Comparison of ENCODE assay signal across 9 mouse cellular contexts in genomic region chr2:180027768-180028167, GRCm38 (mm10). TPM values are rescaled to one million over a fixed set of nuclear protein-coding genes. Genes with fewer than 3 reads are reported as not detected.
DNase-seq lines count a peak whose midpoint lies in the region; ATAC-seq lines count a peak whose summit lies in the region.
"Had no signal": no experiment of that assay in that cellular context is flagged by ENCODE, and none has a peak within 500 bp of the region (broad histone marks: within the 10 kb centered on the region; RNA-seq: fewer than 3 reads in every experiment).

No protein-coding gene starts in this region.

- peak overlapping the region; percentile 96; the same call in 1 of the 2 replicates for H3K9ac ChIP-seq in heart, embryonic 14.5 days (ENCODE audit: low read length)
- peak overlapping the region; percentile 98 for H3K9ac ChIP-seq in forebrain, embryonic 14.5 days (ENCODE audit: low read length)

- WGBS in heart, embryonic 14.5 days = 56% methylated on average over 9 of the region's 9 CpGs
- 76% methylated on average over 9 of the region's 9 CpGs for WGBS in heart, embryonic 10.5 days
- WGBS in forebrain, embryonic 14.5 days = 73% methylated on average over 9 of the region's 9 CpGs
- WGBS in midbrain, embryonic 10.5 days = 88% methylated on average over 9 of the region's 9 CpGs

- DNase-seq in heart, embryonic 10.5 days (ENCODE audit: low spot score) = no peak
- DNase-seq in brain, adult 2 months (ENCODE audit: low read depth, low spot score) = peak; percentile 33
- DNase-seq in forebrain, embryonic 14.5 days (ENCODE audit: low spot score) = no peak
- DNase-seq in midbrain, embryonic 10.5 days (ENCODE audit: low spot score) = no peak
- DNase-seq in testis, postnatal 10 days (ENCODE audit: low spot score) = no peak
- no peak for DNase-seq in adrenal gland, adult 2 months
- DNase-seq: kidney, adult 11 months had no signal

- H3K36me3 ChIP-seq in heart, embryonic 14.5 days (ENCODE audit: control insufficient read depth, insufficient read depth, low read length) = peaks cover 57% of the 10 kb centered on the region
- peaks cover 57% of the 10 kb centered on the region for H3K36me3 ChIP-seq in heart, embryonic 10.5 days
- peaks cover 62% of the 10 kb centered on the region for H3K36me3 ChIP-seq in forebrain, embryonic 14.5 days (ENCODE audit: control insufficient read depth, insufficient read depth, low read length)
- H3K36me3 ChIP-seq in midbrain, embryonic 10.5 days = peaks cover 63% of the 10 kb centered on the region

- H3K27ac ChIP-seq in heart, embryonic 14.5 days (replicated peaks in 1 of 2; ENCODE audit: control insufficient read depth in 1 of 2, insufficient read depth in 1 of 2, low read depth in 2 of 2, low read length in 2 of 2) = no peak overlapping the region
- no peak overlapping the region for H3K27ac ChIP-seq in heart, embryonic 10.5 days
- H3K27ac ChIP-seq in forebrain, embryonic 14.5 days (ENCODE audit: low read depth, low read length) = no peak overlapping the region
- H3K27ac ChIP-seq in midbrain, embryonic 10.5 days (replicated peaks) = no peak overlapping the region

- no peak for ATAC-seq in heart, embryonic 14.5 days (ENCODE audit: insufficient number of reproducible peaks, insufficient read depth, low FRiP score, low read depth)
- no peak for ATAC-seq in forebrain, embryonic 14.5 days
- no peak for ATAC-seq in monocyte, adult 5-6 weeks (replicated peaks; ENCODE audit: insufficient number of reproducible peaks, low FRiP score, low TSS enrichment, poor library complexity, severe bottlenecking)

- H3K9me3 ChIP-seq in heart, embryonic 14.5 days (ENCODE audit: control insufficient read depth, low read length) = no peaks in the 10 kb centered on the region
- no peaks in the 10 kb centered on the region for H3K9me3 ChIP-seq in heart, embryonic 10.5 days
- no peaks in the 10 kb centered on the region for H3K9me3 ChIP-seq in forebrain, embryonic 14.5 days (replicated peaks; ENCODE audit: control insufficient read depth, low read length)
- no peaks in the 10 kb centered on the region for H3K9me3 ChIP-seq in midbrain, embryonic 10.5 days (replicated peaks)

- H3K4me3 ChIP-seq in heart, embryonic 14.5 days (ENCODE audit: control insufficient read depth in 1 of 2, insufficient read depth in 1 of 2, low read depth in 1 of 2, low read length in 2 of 2) = no peak overlapping the region
- H3K4me3 ChIP-seq in heart, embryonic 10.5 days = no peak overlapping the region
- H3K4me3 ChIP-seq in forebrain, embryonic 14.5 days (ENCODE audit: low read depth, low read length) = peak overlapping the region; percentile 97
- peak overlapping the region; percentile 100 for H3K4me3 ChIP-seq in midbrain, embryonic 10.5 days

- H3K4me1 ChIP-seq in heart, embryonic 14.5 days (ENCODE audit: control insufficient read depth in 2 of 2, insufficient read depth in 2 of 2, low read length in 2 of 2) = peaks cover 28 to 48% of the 10 kb centered on the region in 2 experiments
- H3K4me1 ChIP-seq in heart, embryonic 10.5 days = peaks cover 51% of the 10 kb centered on the region
- peaks cover 25% of the 10 kb centered on the region for H3K4me1 ChIP-seq in forebrain, embryonic 14.5 days (ENCODE audit: control insufficient read depth, insufficient read depth, low read length)
- H3K4me1 ChIP-seq in midbrain, embryonic 10.5 days = peaks cover 49% of the 10 kb centered on the region

- H3K4me2 ChIP-seq in heart, embryonic 14.5 days (ENCODE audit: low read length) = peak overlapping the region; percentile 91
- peak overlapping the region; percentile 81 for H3K4me2 ChIP-seq in forebrain, embryonic 14.5 days (ENCODE audit: low read length)

- H3K27me3 ChIP-seq in heart, embryonic 14.5 days (ENCODE audit: control insufficient read depth, insufficient read depth, low read length) = no peaks in the 10 kb centered on the region
- peaks cover 10% of the 10 kb centered on the region for H3K27me3 ChIP-seq in heart, embryonic 10.5 days (ENCODE audit: insufficient read depth, poor library complexity, severe bottlenecking)
- 0 out of 2 replicates have a peak, but pooled peaks cover 7% of the 10 kb centered on the region for H3K27me3 ChIP-seq in forebrain, embryonic 14.5 days (replicated peaks; ENCODE audit: control insufficient read depth, insufficient read depth, low read length)
- H3K27me3 ChIP-seq in midbrain, embryonic 10.5 days (ENCODE audit: low read depth, poor library complexity, severe bottlenecking) = peaks cover 11% of the 10 kb centered on the region

RNA-seq across cellular contexts. Expression of gene Lsm14b, which starts 3.0 kb away (rescaled TPM):
- polyA plus RNA-seq in heart, embryonic 14.5 days (2014; fragmentation: Nextera tagmentation; extraction: Ambion mirVana) = 4.8 and 5.3 TPM in 2 replicates
- polyA plus RNA-seq in heart, embryonic 10.5 days (2016; fragmentation: Nextera tagmentation; extraction: Ambion mirVana) = 4.0 and 4.9 TPM in 2 replicates
- polyA plus RNA-seq in forebrain, embryonic 14.5 days (2014; fragmentation: Nextera tagmentation; extraction: Ambion mirVana) = 17.9 and 29.1 TPM in 2 replicates
- 9.4 and 10.4 TPM in 2 replicates for polyA plus RNA-seq in midbrain, embryonic 10.5 days (2016; fragmentation: Nextera tagmentation; extraction: Ambion mirVana)
- total RNA-seq in monocyte, adult 5-6 weeks (2017) = 38.6 to 53.9 TPM (median 53.4 TPM) in 3 replicates
- total RNA-seq in adrenal gland, adult 2 months (2021) = 10 to 100 TPM; 38.6 to 47.0 TPM
- polyA plus RNA-seq in adrenal gland, adult 2 months (2012; rRNA removed) = 26.2 and 27.3 TPM in 2 replicates

RNA-seq across cellular contexts. Expression of gene Psma7, which starts 14.5 kb away (rescaled TPM):
- 410 and 434 TPM in 2 replicates for polyA plus RNA-seq in heart, embryonic 14.5 days (2014; fragmentation: Nextera tagmentation; extraction: Ambion mirVana)
- polyA plus RNA-seq in heart, embryonic 10.5 days (2016; fragmentation: Nextera tagmentation; extraction: Ambion mirVana) = 567 and 701 TPM in 2 replicates
- polyA plus RNA-seq in forebrain, embryonic 14.5 days (2014; fragmentation: Nextera tagmentation; extraction: Ambion mirVana) = 584 and 804 TPM in 2 replicates
- polyA plus RNA-seq in midbrain, embryonic 10.5 days (2016; fragmentation: Nextera tagmentation; extraction: Ambion mirVana) = 784 and 855 TPM in 2 replicates
- total RNA-seq in monocyte, adult 5-6 weeks (2017) = 280 to 356 TPM (median 293 TPM) in 3 replicates
- 100 to 1,000 TPM; 212 to 248 TPM for total RNA-seq in adrenal gland, adult 2 months (2021)
- 91.7 and 121 TPM in 2 replicates for polyA plus RNA-seq in adrenal gland, adult 2 months (2012; rRNA removed)

RNA-seq across cellular contexts. Expression of gene Ss18l1, which starts 14.5 kb away (rescaled TPM):
- polyA plus RNA-seq in heart, embryonic 14.5 days (2014; fragmentation: Nextera tagmentation; extraction: Ambion mirVana) = 3.6 and 3.9 TPM in 2 replicates
- polyA plus RNA-seq in heart, embryonic 10.5 days (2016; fragmentation: Nextera tagmentation; extraction: Ambion mirVana) = 3.5 and 4.4 TPM in 2 replicates
- polyA plus RNA-seq in forebrain, embryonic 14.5 days (2014; fragmentation: Nextera tagmentation; extraction: Ambion mirVana) = 33.6 and 40.3 TPM in 2 replicates
- polyA plus RNA-seq in midbrain, embryonic 10.5 days (2016; fragmentation: Nextera tagmentation; extraction: Ambion mirVana) = 8.6 and 14.6 TPM in 2 replicates
- 3.4 to 5.8 TPM (median 5.0 TPM) in 3 replicates for total RNA-seq in monocyte, adult 5-6 weeks (2017)
- total RNA-seq in adrenal gland, adult 2 months (2021) = 10 to 100 TPM in 1 of 2 experiments, 1 to 10 TPM in 1; 6.7 to 11.8 TPM
- 14.2 and 18.1 TPM in 2 replicates for polyA plus RNA-seq in adrenal gland, adult 2 months (2012; rRNA removed)

RNA-seq across cellular contexts. Expression of gene Mtg2, which starts 42.6 kb away (rescaled TPM):
- 24.9 and 27.9 TPM in 2 replicates for polyA plus RNA-seq in heart, embryonic 14.5 days (2014; fragmentation: Nextera tagmentation; extraction: Ambion mirVana)
- polyA plus RNA-seq in heart, embryonic 10.5 days (2016; fragmentation: Nextera tagmentation; extraction: Ambion mirVana) = 28.2 and 29.7 TPM in 2 replicates
- polyA plus RNA-seq in forebrain, embryonic 14.5 days (2014; fragmentation: Nextera tagmentation; extraction: Ambion mirVana) = 32.4 and 34.3 TPM in 2 replicates
- polyA plus RNA-seq in midbrain, embryonic 10.5 days (2016; fragmentation: Nextera tagmentation; extraction: Ambion mirVana) = 33.2 and 37.9 TPM in 2 replicates
- 13.7 to 21.6 TPM (median 15.9 TPM) in 3 replicates for total RNA-seq in monocyte, adult 5-6 weeks (2017)
- 10 to 100 TPM; 13.5 to 22.2 TPM for total RNA-seq in adrenal gland, adult 2 months (2021)
- 12.4 and 13.1 TPM in 2 replicates for polyA plus RNA-seq in adrenal gland, adult 2 months (2012; rRNA removed)

RNA-seq across cellular contexts. Expression of gene Taf4, which starts 51.3 kb away (rescaled TPM):
- 3.3 and 3.4 TPM in 2 replicates for polyA plus RNA-seq in heart, embryonic 14.5 days (2014; fragmentation: Nextera tagmentation; extraction: Ambion mirVana)
- polyA plus RNA-seq in heart, embryonic 10.5 days (2016; fragmentation: Nextera tagmentation; extraction: Ambion mirVana) = 2.2 and 3.2 TPM in 2 replicates
- polyA plus RNA-seq in forebrain, embryonic 14.5 days (2014; fragmentation: Nextera tagmentation; extraction: Ambion mirVana) = 4.3 and 5.8 TPM in 2 replicates
- 3.5 and 4.0 TPM in 2 replicates for polyA plus RNA-seq in midbrain, embryonic 10.5 days (2016; fragmentation: Nextera tagmentation; extraction: Ambion mirVana)
- total RNA-seq in monocyte, adult 5-6 weeks (2017) = 27.7 to 65.7 TPM (median 39.4 TPM) in 3 replicates
- total RNA-seq in adrenal gland, adult 2 months (2021) = 10 to 100 TPM; 19.3 to 22.5 TPM
- polyA plus RNA-seq in adrenal gland, adult 2 months (2012; rRNA removed) = 10.3 and 11.5 TPM in 2 replicates

Comparison
In these comparisons a context has a peak if more than half of its experiments do, and no peak if none do; other contexts are left out.
1. H3K4me3 ChIP-seq: peak in forebrain, embryonic 14.5 days (single experiment) and midbrain, embryonic 10.5 days (single experiment); none in heart, embryonic 14.5 days (0 of 2) and heart, embryonic 10.5 days (single experiment).